Mouse (Mus musculus) kidney, postnatal 36 days (tissue): ENCODE measurements around the gene Cwc22.

Source experiments
- DNase-seq, 2 experiments: peaks; one replicate each; pipeline ENCODE4 v3.0.0; 2021 to 2022; ENCODE audit warnings: mixed read lengths in 2 of 2

Gene Cwc22

DNA sequence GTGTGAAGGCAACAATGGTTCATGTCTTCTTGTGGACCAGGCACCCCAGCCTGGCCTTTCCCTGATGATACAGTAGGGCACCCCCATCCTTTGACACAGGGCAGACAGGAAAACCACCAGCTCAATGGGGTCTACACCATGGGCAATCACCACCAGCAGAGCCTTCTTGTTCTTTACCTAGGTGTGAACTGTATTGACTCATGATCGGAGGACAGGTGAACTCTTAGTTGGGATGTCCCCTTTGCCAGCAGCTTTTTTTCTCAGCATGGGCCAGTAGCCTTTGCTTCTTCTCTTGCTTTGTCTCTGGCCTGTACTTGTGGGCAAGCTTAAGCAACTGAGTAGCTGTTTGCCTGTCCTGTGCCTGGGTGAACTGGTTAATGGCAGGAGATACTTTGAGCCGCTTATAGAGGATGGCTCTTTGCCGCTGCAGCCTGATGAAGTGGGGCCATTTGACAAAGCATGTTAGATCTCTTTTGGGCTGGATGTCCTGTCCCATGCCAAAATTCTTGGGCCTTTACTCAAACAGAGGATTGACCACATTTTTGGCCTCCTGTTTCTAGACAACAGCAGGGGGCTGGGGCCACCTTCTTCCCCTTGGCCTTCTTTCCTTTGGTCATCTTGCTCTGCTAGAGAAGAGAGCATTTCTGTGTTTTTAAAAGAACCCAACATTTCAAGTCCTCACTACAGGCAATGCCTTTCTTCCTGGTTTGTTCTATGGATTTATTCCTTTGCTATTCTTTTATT lies 16.4 kb upstream of the Cwc22 start:
- no peak for DNase-seq

DNA sequence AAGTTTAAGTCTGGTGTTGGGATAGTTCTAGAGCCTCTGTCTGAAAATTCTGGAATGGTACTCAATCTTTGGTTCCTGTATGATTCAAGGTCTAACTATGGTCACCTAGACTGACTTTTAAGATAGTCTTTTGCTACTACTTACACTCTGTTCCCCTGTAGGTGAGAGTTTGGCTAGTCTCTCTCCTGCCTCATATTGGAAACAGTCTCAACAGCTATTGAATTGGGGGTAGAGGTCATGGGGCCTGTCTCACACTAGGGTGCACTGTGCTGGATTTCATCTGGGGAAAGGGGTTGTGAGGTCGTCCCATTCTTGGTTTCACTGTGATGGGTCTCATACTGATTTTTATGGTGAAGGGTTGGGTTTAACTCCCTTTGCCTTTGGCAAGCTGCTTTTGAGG lies 15.1 kb upstream of the Cwc22 start:
- no peak for DNase-seq

DNA sequence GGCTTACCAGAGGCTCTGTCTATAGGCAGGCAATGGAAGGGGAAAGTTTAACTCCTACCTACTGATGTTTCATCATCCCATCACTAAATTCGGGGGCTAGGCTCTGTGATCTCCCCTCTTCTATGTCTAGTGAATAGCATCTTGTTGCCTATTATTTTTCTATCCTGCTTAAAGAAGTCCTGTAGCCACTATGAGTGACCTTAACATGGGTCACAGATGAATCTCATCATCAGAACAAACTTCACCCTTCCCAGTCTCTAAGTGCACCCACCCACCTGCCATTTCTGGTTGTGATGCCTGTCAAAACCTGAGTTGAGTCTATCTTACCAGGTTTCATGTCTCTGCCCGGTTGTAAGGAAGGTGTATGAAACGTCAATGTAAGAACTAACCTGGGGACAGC lies 14.5 kb upstream of the Cwc22 start:
- no peak for DNase-seq

DNA sequence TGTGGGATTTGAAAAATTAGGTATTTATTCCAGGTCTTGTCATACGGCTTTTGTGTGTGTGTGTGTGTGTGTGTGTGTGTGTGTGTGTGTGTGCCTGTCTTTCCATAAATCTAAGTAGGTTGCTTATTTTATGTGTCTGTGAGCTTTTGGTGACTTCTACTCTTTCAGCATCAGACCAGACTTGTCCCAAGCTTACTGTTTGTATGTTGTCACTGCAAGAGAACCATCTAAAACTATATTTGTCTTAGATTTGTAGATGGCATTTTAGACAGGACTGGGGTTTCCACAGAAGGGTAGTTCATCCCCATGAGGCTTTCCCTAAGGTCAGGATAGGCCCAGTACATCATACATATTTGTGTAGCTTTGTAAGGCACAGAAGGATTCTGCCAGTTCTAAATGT lies 13.2 kb upstream of the Cwc22 start:
- no peak for DNase-seq

DNA sequence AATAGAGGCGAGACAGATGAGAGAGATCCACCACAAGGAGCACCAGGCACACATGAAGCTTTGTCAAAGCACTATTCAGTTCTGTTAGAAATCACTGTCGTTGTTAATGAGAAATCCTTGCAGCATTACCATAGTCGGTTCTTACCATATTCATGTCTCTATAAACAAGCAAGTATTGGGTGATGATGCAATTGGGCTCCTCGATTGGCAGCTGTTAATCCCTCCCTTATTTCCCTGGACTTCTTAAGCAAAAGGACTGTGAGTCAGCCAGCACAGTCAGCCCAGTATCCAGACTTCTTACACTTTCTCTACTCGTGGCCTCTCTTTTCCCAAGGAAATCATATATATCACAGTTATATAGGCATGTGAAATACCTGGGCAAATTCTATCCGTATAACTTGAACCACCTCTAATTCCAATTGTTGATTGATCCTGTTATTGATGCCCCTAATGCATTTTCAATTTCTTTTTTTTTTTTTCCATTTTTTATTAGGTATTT lies 5.3 kb upstream of the Cwc22 start:
- no peak for DNase-seq

DNA sequence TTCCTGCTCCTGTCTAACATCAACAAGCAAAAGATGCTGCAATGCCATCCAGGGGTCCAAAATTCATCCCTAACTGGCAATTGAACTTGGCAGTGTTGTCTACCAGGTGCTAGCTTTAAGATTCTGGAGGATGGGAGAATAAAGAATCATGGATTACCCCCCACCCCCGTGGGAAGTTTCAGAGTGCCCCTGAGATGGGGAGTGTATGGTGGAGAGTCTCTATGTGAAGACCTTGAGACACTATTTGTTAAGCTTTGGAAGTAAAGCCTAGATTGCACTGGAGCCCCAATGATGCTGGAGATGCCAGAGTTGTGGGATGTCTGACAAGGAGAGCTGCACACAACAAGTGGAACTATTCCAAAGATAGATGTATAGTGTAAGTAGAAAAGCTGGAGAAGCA lies 3.9 kb upstream of the Cwc22 start:
- DNase-seq: no peak

DNA sequence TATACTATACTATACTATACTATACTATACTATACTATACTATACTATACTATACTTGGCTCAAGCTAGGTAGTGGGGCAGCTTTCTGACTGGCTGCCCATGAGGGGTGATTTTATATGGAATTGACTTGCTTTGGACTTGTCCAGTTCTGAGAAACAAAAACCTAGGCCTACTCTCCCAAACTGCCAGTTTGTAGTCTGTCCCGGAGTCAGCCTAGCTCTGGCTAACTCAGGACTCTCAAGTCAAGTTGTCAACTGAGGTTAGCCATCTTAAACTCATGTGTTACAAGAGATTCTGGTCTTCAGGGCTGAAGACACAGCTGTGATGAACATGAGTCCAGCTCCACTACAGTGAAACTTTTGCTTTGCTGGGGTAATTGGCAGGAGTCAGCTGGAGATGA lies 3.3 kb upstream of the Cwc22 start:
- DNase-seq: no peak

DNA sequence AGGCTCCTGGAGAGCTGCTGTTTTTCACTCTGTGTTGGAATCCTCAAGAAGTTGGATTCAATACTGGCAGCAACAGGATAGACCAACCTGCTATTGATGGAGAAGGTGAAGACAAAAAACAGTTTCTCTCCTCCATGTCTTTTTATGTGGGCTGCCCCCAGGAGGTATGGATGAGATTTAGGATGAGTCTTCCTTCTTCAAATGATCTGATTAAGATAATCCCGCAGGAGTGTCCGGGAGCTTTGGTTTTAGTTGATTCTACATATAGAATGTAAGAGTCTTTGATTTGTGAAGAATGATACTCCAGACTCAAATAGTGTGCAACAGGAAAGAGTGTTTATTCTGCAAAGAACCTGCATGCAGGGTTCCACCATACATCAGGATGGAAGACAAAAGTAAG lies 2.7 kb upstream of the Cwc22 start:
- no peak for DNase-seq

DNA sequence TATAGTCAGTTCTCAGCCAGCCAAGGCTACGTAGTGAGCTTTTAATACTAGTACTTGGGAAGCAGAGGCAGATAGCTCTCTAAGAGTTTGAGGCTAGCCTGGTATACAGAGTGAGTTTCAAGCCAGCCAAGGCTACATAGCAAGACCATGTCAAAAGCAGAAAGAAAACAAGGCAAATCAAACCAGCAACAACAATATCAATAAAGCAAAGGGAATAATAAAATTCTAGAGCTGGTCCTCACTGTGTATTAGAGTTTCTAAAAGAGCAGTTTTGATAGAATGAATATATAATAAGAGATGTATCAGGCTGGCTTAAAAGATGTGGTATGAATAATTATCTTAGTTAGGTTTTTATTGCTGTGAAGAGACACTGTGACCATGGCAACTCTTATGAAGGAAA lies 2.0 kb upstream of the Cwc22 start:
- DNase-seq: no peak

DNA sequence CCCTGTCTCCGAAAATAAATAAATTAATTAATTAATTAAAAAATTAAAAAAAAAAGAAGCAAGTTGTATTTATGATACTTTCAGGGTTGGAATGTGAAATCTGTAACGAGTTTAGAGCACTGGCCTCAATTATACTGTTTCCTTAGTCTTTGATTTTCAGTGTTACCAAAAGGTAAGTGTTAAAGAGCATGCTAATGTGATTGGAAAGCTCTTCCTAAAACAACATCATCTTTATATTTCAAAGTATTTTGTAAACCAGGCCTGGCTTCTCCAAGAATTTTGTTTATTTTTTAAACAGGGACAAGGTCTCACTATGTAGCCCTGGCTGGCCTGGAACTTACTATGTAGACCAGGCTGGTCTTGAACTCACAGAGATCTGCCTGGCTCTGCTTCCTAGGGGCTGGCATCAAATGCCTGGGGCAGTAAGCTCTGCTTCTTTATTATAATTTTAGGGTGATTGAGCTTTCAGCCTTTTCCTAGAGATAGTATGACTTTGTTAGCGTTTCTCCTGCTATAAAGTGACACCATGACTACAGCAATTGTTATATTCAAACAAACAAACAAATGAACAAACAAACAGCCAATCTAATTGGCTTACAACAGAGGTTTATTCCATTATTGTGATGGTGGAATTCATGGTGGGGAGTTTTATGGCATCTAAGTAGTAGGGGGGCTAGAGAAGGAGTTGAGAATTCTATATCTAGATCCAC lies 1.1 kb upstream of the Cwc22 start:
- no peak for DNase-seq

DNA sequence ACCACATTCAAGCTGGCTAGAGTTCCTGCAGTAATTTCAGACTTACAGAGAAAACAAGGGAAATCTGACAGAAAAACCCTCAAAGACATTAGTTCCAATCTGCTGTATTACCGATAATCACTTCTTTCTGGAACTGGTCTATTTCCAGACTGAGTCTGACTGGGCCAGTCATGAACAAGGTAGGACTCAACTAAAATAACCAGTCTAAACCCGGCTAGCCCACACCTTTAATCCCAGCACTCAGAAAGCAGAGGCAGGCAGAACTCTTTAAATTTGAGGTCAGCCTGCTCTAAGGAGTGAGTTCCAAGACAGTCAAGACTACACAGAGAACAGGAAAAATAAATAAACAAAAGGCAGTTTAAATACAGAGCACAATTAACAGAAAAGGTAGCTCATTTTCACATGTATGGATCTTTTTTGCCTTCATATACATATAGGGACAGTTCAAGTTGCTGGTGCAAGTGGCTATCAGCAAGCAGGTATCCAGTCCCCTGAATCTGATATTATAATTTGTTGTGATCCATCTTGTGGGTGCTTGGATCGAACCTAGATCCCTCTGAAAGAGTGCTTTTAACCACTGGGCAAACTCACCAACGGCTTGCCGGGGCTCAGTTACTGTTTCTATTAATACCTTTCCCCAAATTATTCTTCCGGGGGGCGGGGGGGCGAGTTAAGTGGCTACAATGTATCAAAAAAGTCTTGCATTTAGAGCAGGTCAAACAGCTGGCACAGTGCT lies 1.1 kb downstream of the Cwc22 start:
- no peak for DNase-seq

DNA sequence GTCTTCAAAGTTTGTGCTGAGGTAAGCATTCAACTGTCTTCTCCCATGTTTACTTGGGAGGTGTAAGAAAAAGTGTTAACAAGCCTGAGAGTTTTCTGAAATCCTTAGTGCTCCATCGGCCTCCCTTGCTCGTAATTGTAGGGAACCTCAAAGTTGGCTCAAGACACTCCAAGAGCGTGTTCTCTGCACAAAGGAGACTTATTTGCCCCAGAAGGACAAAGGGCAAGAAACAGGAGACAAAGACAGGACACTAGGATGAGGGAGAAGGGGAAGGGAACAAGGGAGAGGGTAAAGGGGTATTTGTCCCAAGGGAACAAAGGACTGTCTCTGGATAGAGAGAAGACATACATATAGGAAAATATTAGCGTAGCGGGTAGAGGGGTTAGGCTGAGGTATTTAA lies 1.9 kb downstream of the Cwc22 start:
- DNase-seq: no peak

DNA sequence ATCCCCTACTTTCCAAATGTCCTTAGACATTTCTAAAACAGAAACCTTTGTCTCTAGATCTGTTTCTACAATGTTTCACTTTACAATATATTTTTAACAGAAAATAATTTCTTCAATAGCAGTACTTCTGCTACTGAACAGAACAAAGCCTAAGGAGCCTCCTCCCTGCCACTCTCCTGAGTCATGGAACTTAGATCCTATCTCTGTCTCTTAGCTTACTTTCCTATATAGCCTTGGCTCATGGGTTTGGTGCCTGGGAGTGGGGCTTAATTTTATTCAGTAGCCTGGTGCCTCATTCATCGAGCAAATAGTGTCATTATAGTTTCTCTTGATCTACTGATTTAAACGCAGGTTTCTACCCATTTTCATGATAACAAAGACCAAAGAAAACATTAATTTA lies 4.2 kb downstream of the Cwc22 start:
- no peak for DNase-seq

DNA sequence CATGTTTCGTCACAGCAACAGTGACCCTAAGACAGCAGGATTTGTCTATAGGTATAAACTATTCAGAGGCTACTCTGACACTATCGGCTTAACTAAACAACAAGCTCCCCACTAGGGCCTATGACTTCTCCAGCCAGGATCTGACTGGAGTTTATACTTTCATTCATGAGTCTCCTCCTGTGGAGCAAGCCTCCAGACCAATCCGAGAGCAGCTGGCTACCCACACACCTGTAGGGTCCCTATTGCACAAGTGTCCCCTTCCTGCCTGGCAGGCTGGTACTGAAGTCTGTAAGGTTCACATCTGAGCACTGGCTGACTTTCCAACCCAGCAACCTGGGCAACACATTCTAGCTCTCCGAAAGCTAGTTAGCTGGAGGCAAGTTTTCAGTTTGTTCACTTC lies 7.9 kb downstream of the Cwc22 start:
- no peak for DNase-seq

DNA sequence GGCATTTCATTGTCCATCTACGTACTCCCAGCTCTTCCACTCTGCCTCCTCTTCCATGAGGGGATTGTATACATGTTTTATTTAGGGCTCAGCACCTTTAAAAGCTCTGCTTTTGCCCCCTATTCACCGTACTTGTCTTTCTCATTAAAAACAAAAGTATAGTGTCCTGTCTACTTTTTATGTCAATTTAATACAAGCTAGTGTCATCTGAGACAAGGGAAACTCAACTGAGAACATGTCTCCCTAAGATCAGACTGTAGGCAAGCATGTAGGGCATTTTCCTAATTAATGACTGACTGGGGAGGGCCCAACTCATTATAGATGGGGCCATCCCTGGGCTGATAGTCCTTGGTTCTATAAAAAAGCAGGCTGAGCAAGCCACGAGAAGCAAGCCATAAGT lies 8.4 kb downstream of the Cwc22 start:
- DNase-seq: no peak

DNA sequence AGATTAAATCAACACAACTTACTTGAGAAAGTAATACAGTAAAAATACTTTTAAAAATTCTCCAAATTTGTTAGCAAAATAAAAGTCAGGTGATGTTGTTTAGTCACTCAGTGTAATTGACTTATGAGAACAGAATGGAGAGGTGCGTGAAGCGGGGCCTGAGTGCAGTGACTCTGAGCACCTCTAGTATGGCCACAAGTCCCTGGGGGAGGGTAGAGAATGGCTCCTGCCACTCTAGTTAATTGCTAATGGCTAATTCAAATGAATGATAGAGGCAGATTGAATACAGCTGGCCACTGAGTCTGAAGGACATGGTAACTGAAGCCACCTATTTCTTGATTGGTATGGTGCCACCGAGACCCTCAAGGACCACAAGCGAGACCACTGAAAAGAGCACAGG lies 12.0 kb downstream of the Cwc22 start:
- no peak for DNase-seq

DNA sequence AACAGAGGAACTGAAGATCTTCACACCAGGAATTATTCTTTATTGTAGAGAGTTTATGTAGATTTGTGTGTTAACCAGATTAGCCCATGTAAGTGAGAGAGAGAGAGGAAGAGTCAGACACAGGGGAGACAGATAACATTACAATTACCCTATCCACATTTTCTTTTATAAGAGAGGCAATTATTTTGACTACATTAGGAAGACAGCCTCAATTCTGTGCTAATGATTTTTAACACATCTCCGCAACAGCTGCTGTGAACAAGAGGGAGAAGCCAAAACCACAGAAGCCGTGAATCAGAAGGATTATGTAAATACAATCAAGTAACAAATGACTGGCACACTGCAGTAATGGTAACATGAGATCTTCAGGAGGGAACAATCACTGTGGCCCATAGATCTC lies 12.5 kb downstream of the Cwc22 start:
- DNase-seq: no peak

DNA sequence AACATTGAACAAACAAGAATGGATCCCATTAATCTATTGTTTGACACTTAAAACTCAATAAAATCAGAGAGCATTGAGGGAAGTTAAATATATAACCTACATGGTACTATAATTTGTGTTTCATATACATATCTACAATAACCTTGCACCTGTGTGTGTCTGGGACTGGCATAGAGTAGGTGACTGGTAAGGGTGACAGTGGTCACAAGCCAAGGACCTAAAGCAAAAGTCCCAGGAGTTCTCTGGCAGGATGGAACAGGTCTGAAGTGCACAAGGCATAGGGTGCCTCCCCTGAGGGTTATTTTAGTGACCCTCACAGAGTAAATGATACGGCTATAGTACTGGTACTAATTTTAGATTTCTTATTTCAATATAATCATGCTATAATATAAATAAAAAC lies 14.2 kb downstream of the Cwc22 start:
- no peak for DNase-seq

DNA sequence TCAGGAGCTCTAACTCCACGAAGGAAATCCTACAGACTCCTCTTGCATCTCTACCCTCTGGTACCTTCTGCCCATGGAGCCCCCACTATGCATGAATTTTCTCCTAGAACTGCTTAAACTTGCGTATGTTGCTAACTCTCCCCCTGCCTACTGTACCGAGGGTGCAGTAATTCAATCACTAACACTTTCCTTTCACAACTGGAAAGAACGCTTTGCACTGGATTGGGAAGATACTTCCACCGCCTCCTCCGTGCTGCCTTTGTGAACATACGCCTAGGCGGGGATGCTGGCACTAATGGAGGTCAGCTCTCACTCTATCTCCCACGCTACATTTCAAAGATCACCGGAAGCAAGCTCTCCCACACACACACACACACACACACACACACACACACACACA lies 17.8 kb downstream of the Cwc22 start:
- no peak for DNase-seq

DNA sequence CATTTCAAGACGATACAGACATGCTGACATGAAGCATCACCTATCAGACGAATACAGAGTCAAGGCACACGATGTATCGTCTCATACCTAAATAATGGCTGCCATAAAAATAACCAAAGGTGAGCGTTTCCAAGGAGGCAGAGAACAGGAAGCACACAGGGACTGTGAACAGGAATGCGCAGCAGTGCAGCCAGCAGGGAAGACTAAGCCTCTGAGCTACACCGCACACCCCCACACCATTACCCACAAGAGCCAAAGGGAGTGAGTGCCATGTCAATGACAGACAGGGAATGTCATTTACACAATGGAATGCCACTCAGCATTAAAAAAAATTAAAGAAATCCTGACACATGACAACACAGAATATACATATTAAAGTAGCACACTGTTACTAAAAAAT lies 19.7 kb downstream of the Cwc22 start:
- no peak for DNase-seq

DNA sequence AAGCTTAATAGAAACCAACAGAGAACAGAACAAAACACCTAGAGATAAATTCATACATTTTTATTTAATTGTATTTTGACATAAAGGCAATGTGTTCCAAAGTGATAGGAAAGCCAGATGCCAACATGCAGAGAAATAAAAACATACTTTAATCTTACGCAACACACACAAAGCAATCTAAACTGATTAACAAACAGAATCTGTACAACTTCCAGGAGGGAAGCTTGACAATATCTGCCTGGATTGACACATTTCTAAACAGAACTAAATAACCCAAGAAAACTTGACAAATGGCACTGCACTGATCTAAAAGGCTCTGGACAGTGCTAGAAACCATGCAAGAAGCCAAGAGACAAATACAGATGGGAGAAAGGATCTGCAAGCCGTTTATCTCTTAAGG lies 20.2 kb downstream of the Cwc22 start:
- no peak for DNase-seq

DNA sequence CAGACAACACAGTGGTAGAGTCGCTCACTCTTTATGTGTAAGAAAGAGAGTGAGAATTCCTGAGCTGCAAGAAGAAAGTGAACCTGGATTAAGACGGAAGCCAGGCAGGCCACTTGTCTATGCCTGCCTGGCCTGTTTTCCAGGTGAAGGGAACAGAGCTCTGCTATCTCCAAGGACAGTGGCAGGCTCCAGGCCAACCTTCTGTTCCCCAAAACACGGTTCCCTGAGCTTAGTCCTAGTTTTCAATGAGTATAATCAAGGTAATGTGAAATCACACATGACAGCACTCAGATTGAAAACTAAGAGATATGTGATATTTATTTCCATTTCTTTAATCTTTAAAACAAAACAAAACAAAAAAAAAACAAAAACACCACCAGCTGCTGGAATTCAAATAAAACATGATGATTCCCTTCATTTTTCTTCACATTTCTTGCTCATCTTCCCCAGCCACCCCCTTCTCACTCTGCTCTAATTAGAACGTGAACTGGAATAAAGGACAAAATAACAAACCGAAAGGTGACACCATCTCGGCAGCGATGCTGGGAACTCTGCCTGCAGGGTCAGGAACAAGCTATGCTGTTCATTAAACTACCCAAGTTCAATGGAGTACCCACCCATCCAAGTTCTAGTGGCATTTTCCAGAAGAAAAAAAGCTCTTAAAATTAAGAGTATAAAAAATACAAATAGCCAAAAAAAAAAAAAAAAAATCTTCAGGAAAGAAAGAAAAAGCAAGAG lies 20.8 kb downstream of the Cwc22 start:
- DNase-seq: no peak

DNA sequence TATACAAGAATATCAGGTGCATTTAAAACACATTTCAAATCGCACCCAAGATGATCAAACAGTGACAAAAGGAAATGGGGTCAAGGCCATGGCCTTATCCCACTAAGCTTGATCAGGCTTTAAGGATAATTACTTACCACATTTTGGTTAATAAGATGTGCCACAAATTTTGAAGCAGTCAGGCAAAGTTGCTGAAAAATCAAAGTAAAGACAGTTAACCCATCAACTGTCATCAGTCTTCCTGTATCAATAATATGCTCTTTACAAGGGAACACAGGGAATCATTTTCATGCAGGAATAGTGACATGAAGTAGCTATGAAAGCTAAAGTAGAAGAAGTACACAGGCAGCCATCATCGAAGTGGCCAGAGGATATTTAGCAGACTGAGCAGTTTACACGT lies 22.2 kb downstream of the Cwc22 start:
- DNase-seq: no peak
